Mouse (Mus musculus) cortical plate, adult 2 months (tissue): ENCODE data around the gene Pgr15l. TPM values are rescaled to one million over a fixed set of nuclear protein-coding genes. Genes with fewer than 3 reads are reported as not detected.

Experiments used
- H3K27ac ChIP-seq: fragments of 200-500 bp; 2 replicates; pipeline ENCODE4 v1.5.1; 2012; ENCODE audit warnings: low read length, control low read depth, inconsistent platforms; ENCODE audit not compliant: insufficient read depth
- H3K4me1 ChIP-seq: fragments of 200-500 bp; 2 replicates; pipeline ENCODE4 v1.6.1; 2011; ENCODE audit warnings: low read length; ENCODE audit not compliant: control insufficient read depth, insufficient read depth
- H3K4me3 ChIP-seq: fragments of 200-500 bp; 2 replicates; pipeline ENCODE4 v1.5.1; 2011; ENCODE audit warnings: mild to moderate bottlenecking, low read length, control low read depth; ENCODE audit not compliant: insufficient read depth
- CTCF ChIP-seq: fragments of 200-500 bp; IDR thresholded peaks from 2 replicates; pipeline ENCODE4 v1.5.1; 2011; ENCODE audit warnings: mild to moderate bottlenecking, control low read depth, low read length; ENCODE audit not compliant: insufficient read depth; ENCODE audit errors: extremely low read depth
- POLR2A ChIP-seq: fragments of 200-500 bp; IDR thresholded peaks from 2 replicates; pipeline ENCODE4 v1.6.1; 2011; ENCODE audit warnings: mild to moderate bottlenecking, low read length, control low read depth; ENCODE audit not compliant: insufficient read depth; ENCODE audit errors: extremely low read depth
- polyA plus RNA-seq: library from polyadenylated mRNA; depleted of rRNA; stranded (reverse); fragments of >200 nt; gene quantifications from 2 replicates; pipeline ENCODE4 v1.2.3, GENCODE M21; 2012; rRNA removed

Pgr15l gene
- polyA plus RNA-seq = 0.02 TPM in 1 of 2 replicates, not detected in the other

DNA sequence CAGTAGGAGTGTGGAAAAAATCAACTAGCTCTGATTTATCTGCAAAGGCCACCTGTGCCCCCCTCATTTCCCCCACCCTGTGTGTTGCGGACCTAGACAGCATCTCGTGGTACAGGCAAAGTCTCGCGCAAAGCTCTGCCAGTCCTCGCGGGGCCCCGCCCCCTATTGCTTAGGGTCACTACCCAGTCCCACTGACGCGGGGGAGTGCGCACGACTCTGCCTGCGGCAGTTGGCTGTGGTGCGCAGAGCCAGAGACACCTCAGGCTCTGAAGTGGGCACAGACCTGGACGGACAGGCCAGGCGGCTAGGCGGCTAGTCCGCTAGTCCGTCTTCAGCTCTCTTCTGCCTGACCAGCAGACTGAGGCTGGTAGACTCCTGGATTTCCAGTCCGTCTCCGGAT is at the start of gene Pgr15l:
TSS of gene Pgr15l (plus strand) at position 228 of the 400 bp plus-strand sequence.
- Histone ChIP-seq H3K4me1 (no peaks in the 10 kb centered on the region), H3K27ac (no peak within 1 kb of the TSS), H3K4me3 (no peak within 1 kb of the TSS)

DNA sequence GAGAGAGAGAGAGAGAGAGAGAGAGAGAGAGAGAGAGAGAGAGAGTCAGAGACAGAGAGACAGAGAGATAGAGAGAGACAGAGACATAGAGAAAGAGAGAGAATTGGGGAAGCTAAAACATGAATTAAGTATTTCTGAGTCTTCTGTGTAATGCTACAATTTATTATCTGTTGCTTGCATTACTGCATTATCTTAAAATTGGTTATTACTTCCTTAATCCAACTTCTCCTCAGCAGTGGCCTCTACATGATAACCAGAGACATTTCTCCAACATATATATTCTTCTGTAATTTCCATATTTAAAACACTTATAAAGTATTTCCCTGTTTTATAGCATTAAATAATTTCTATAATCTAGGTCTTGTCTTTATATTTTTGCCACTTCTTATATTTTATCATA is 44.9 kb upstream of the Pgr15l start:
- H3K27ac ChIP-seq = no peak overlapping the region
- TF ChIP-seq CTCF (no peak), POLR2A (no peak)
- H3K4me1 ChIP-seq = no peaks in the 10 kb centered on the region
- no peak overlapping the region for H3K4me3 ChIP-seq

More for the DNA sequence above, at the start of gene Pgr15l:
- TF ChIP-seq CTCF = no peak
- no peak for TF ChIP-seq POLR2A

DNA sequence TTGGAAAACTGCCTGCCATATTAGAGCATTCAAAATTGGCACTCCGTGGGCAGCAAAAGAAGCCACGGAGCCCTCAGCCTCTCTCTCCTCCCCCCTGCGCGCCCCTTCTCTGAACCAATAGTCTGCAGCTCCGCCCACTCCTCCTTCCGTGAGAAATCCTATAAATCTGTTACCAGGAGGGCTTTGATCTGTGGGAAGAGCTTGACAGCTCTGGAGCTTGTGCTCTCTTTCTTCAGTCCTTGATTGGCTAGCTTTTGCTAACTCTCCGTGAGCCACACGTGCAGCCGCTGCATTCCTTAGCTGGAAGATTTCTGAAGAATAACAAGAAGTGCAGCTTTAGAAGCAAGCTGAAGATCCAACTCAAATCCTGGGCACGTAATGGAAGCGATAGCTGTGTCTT is 2.6 kb upstream of the Pgr15l start:
- H3K4me1 ChIP-seq = no peaks in the 10 kb centered on the region
- no peak overlapping the region for H3K4me3 ChIP-seq
- TF ChIP-seq POLR2A (no peak), CTCF (no peak)
- no peak overlapping the region for H3K27ac ChIP-seq
